Mouse (Mus musculus): ENCODE data around the gene Coq7. TPM values are rescaled to one million over a fixed set of nuclear protein-coding genes. Genes with fewer than 3 reads are reported as not detected.

Coq7 gene
- polyA plus RNA-seq, 1 experiment = 55.1 TPM

GRCm38 (mm10) chr7:118462818-118463762 is 70.1 kb downstream of the Coq7 start:
- Histone ChIP-seq H3K4me3 (replicated peaks; ENCODE audit: control insufficient read depth, low read depth, low read length) (no peak overlapping the region), H3K27ac (ENCODE audit: control insufficient read depth, insufficient read depth, low read depth, low read length, poor library complexity) (no peak overlapping the region), H3K4me1 (ENCODE audit: control insufficient read depth, insufficient read depth, low read length) (no peaks in the 10 kb centered on the region; the same call in none of the 2 replicates)
- TF ChIP-seq CTCF (IDR thresholded peaks at IDR 0.05; ENCODE audit: control insufficient read depth, insufficient read depth, low read length) = no peak
- 54% methylated on average over 11 of the region's 11 CpGs for WGBS

GRCm38 (mm10) chr7:118461400-118462136 is 71.6 kb downstream of the Coq7 start:
- no peaks in the 10 kb centered on the region; the same call in 1 of the 2 replicates for H3K4me1 ChIP-seq (ENCODE audit: control insufficient read depth, insufficient read depth, low read length)
- 58% methylated on average over 16 of the region's 16 CpGs for WGBS
- no peak overlapping the region for H3K27ac ChIP-seq (ENCODE audit: control insufficient read depth, insufficient read depth, low read depth, low read length, poor library complexity)
- TF ChIP-seq POLR2A (IDR thresholded peaks at IDR 0.05; ENCODE audit: borderline replicate concordance, control insufficient read depth, low read depth, low read length) (no peak), CTCF (IDR thresholded peaks at IDR 0.05; ENCODE audit: control insufficient read depth, insufficient read depth, low read length) (no peak)
- H3K4me3 ChIP-seq (replicated peaks; ENCODE audit: control insufficient read depth, low read depth, low read length) = no peak overlapping the region

Other genes with a start within 250 kb of the Coq7 start
- 0.85 TPM in 1 of 2 replicates, not detected in the other for gene Syt17, start 85.1 kb downstream of the Coq7 start, polyA plus RNA-seq (2011; ENCODE audit: insufficient read depth, insufficient read length, low replicate concordance, missing spikeins)
- 4.8 and 13.8 TPM in 2 replicates for gene Itpripl2, start 41.4 kb downstream of the Coq7 start, polyA plus RNA-seq (2011; ENCODE audit: insufficient read depth, insufficient read length, low replicate concordance, missing spikeins)
- gene Tmc7, start 51.4 kb upstream of the Coq7 start, polyA plus RNA-seq (2011; ENCODE audit: insufficient read depth, insufficient read length, low replicate concordance, missing spikeins) = 0.36 and 0.55 TPM in 2 replicates
- not detected in 2 replicates for gene Tmc5, start 63.9 kb upstream of the Coq7 start, polyA plus RNA-seq (2011; ENCODE audit: insufficient read depth, insufficient read length, low replicate concordance, missing spikeins)
- 20.5 and 26.8 TPM in 2 replicates for gene Gde1, start 172.4 kb upstream of the Coq7 start, polyA plus RNA-seq (2011; ENCODE audit: insufficient read depth, insufficient read length, low replicate concordance, missing spikeins)
- gene Ccp110, start 179.2 kb upstream of the Coq7 start, polyA plus RNA-seq (2011; ENCODE audit: insufficient read depth, insufficient read length, low replicate concordance, missing spikeins) = 9.7 and 13.6 TPM in 2 replicates
- 22.9 and 31.1 TPM in 2 replicates for gene Vps35l, start 206.9 kb upstream of the Coq7 start, polyA plus RNA-seq (2011; ENCODE audit: insufficient read depth, insufficient read length, low replicate concordance, missing spikeins)

Data from bone marrow, adult 2 months (tissue).